Mouse (Mus musculus): ENCODE data around the gene Flg2.

Flg2 gene

GRCm38 (mm10) chr3:93196978-93197377 lies at the start of gene Flg2:
Gene Flg2, plus strand, starts transcription at chr3:93197278.
- in situ Hi-C loops (cut with MboI; ENCODE audit: low pct_unique_long_range_greater_than_20kb in 1 of 2, low sequenced_read_pairs in 2 of 2, unreplicated experiment in 1 of 2): no loop called here

GRCm38 (mm10) chr3:93162502-93162901 lies 34.6 kb upstream of the Flg2 start:
- in situ Hi-C loops (cut with MboI; ENCODE audit: low pct_unique_long_range_greater_than_20kb in 1 of 2, low sequenced_read_pairs in 2 of 2, unreplicated experiment in 1 of 2): no loop called here

DNA sequence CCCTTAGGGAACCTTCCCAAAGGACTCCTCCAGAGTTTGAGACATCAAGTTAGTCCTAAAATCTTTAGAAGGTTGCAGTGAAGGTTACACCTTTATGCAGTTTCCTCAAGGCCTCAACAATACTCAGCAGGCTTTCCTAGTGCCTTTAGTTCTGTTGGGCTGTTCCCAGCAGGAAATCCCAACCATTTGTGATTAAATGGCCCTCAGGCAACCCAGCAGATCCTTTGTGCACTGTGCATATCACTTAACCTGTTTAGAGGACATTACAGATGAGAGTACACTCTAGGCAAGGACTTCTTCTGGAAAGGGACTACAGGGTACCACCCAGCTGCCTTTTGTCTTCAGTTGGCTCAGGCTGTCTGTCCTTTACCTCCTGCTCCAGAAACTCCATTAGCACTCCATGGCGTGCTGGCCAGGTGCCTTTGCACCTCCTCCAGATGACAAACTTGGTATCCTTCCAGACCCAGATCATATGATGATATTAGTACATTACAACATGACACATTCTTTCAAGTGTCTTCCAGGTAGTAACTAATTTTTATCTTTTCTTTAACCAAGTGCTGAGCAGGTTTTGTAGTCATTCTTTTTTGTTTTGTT lies 34.0 kb upstream of the Flg2 start:
- in situ Hi-C loops (cut with MboI; ENCODE audit: low pct_unique_long_range_greater_than_20kb in 1 of 2, low sequenced_read_pairs in 2 of 2, unreplicated experiment in 1 of 2): no loop called here

GRCm38 (mm10) chr3:93180856-93181255 lies 16.2 kb upstream of the Flg2 start:
- in situ Hi-C loops (cut with MboI; ENCODE audit: low pct_unique_long_range_greater_than_20kb in 1 of 2, low sequenced_read_pairs in 2 of 2, unreplicated experiment in 1 of 2): no loop called here

DNA sequence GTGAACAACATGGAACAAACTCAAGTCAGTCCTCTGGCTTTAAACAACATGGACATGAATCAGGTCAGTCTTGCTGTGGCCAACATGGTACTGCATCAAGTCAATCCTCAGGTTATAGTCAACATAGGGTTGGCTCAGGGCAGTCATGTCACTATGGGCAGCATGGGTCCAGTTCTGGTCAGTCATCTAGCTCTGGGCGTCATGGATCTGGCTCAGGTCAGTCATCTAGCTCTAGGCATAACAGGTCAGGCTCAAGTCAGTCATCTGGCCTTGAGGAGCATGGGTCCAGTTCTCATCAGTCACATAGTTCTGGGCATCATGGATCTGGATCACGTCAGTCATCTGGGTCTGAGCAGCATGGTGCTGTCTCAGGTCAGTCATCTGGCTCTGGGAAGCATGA lies 4.9 kb downstream of the Flg2 start:
- in situ Hi-C loops (cut with MboI; ENCODE audit: low pct_unique_long_range_greater_than_20kb in 1 of 2, low sequenced_read_pairs in 2 of 2, unreplicated experiment in 1 of 2): no loop called here

DNA sequence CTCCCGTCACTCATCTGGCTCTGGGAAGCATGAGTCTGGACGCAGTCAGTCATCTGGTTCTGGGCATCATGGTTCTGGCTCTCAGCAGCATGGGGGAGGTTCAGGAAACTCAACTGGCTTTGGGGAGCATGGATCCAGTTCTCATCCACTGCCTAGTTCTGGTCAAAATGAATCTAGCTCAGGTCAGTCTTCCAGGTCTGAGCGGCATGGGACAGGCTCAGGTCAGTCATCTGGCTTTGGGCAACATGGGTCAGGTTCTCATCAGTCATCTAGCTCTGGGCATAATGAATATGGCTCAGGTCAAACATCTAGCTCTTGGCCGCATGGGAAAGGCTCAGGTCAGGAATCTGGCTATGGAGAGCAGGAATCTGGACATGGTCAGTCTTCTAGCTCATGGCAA lies 5.4 kb downstream of the Flg2 start:
- in situ Hi-C loops (cut with MboI; ENCODE audit: low pct_unique_long_range_greater_than_20kb in 1 of 2, low sequenced_read_pairs in 2 of 2, unreplicated experiment in 1 of 2): no loop called here

Measured in mouse embryonic stem cell (cell line).